Mouse (Mus musculus) lung, adult 2 months (tissue): ENCODE results near the gene Rnf187.

Experiments used
- CTCF ChIP-seq: fragments of 200-500 bp; IDR thresholded peaks from 2 replicates; pipeline ENCODE4 v1.5.1; 2011; ENCODE audit warnings: mild to moderate bottlenecking, low read length, control low read depth; ENCODE audit not compliant: insufficient read depth
- POLR2A ChIP-seq: fragments of 200-500 bp; IDR thresholded peaks from 2 replicates; pipeline ENCODE4 v1.6.1; 2011; ENCODE audit warnings: low read depth, mild to moderate bottlenecking, control low read depth, low read length, borderline replicate concordance; ENCODE audit errors: extremely low read depth

- no peak for TF ChIP-seq CTCF
- TF ChIP-seq POLR2A: no peak; the same call in 1 of the 2 replicates
These were observed 18.7 kb upstream of the Rnf187 start for GRCm38 (mm10) chr11:58957226-58957914.
